Mouse (Mus musculus) stomach, embryonic 14.5 days (tissue): ENCODE measurements around the gene Gm8773. TPM values are rescaled to one million over a fixed set of nuclear protein-coding genes. Genes with fewer than 3 reads are reported as not detected.

Experiments
- ATAC-seq: fragments of 200-750 bp; cut with Nextera tagmentation; 2 replicates; pipeline ENCODE4 v1.8.0; 2017; ENCODE audit warnings: low read depth, moderate TSS enrichment; ENCODE audit not compliant: insufficient number of reproducible peaks, insufficient read depth, low FRiP score
- H3K27ac ChIP-seq: fragments of 300-500 bp; sonication (generic); 2 replicates; pipeline ENCODE4 v1.5.1; 2014; ENCODE audit warnings: mild to moderate bottlenecking, low read length, moderate library complexity, mixed read lengths
- H3K27me3 ChIP-seq: fragments of 300-500 bp; sonication (generic); 2 replicates; pipeline ENCODE4 v1.6.1; 2014; ENCODE audit warnings: low read length, control low read depth, mixed read lengths; ENCODE audit not compliant: control insufficient read depth, insufficient read depth
- H3K36me3 ChIP-seq: fragments of 300-500 bp; sonication (generic); 2 replicates; pipeline ENCODE4 v1.6.1; 2014; ENCODE audit warnings: mild to moderate bottlenecking, control low read depth, low read length, moderate library complexity, mixed read lengths; ENCODE audit not compliant: control insufficient read depth, insufficient read depth
- H3K4me1 ChIP-seq: fragments of 300-500 bp; sonication (generic); 2 replicates; pipeline ENCODE4 v1.6.1; 2014; ENCODE audit warnings: low read length, control low read depth, mixed read lengths; ENCODE audit not compliant: control insufficient read depth, insufficient read depth
- H3K4me2 ChIP-seq: fragments of 300-500 bp; sonication (generic); replicated peaks from 2 replicates; pipeline ENCODE4 v1.6.1; 2014; ENCODE audit warnings: low read depth, low read length, control low read depth
- H3K4me3 ChIP-seq: fragments of 300-500 bp; sonication (generic); 2 replicates; pipeline ENCODE4 v1.5.1; 2014; ENCODE audit warnings: low read depth, low read length, control low read depth
- H3K9ac ChIP-seq: fragments of 300-500 bp; sonication (generic); replicated peaks from 2 replicates; pipeline ENCODE4 v1.6.1; 2014; ENCODE audit warnings: low read depth, mild to moderate bottlenecking, control low read depth, low read length, moderate library complexity, mixed read lengths
- H3K9me3 ChIP-seq: fragments of 300-500 bp; sonication (generic); 2 replicates; pipeline ENCODE4 v1.6.1; 2016; ENCODE audit warnings: low read depth, low read length, control low read depth; ENCODE audit not compliant: control insufficient read depth
- WGBS: fragments of 180-500 bp; shearing (Covaris S2); extraction: QIAGEN DNeasy Blood & Tissue Kit; methylation state at CpG from one replicate; pipeline ENCODE4 v1.1.7; 2014; 5-methylcytosine and 5-hydroxymethylcytosine counted together
- polyA plus RNA-seq: library from polyadenylated mRNA; unstranded; fragments of >200 nt; fragmentation: Nextera tagmentation; extraction: Ambion mirVana; gene quantifications from 2 replicates; pipeline ENCODE4 v1.2.1, GENCODE M21; 2014

The Gm8773 gene
- polyA plus RNA-seq, result 1.6 and 2.1 TPM in 2 replicates

DNA sequence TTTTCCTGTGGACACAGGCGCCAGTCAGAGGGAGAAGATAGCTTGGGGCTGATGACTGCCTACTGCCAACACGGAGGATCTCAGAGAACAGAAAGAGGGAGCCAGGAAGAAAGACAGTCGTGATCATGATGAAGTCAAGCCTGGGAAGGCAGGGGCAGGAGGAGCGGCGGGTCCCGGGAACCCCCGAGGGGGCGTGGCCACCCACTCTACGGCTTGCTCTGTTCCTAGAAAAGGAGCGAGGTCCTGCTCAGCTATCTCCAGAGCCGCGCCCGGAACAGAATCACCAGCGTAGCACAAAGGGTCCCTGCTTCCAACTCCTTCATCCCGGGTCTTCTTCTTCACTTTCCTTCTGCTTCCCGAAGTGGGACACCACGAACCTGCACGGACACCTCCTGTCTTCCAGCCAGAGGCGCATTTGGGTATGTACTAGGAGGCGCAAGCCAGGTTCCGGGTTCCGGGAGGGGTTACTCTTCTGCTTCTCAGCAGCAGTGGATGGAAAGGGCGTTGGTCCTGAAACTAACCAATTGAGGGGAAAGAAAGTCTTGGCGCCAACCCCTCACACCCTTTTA, at the start of gene Gm8773:
TSS of gene Gm8773 (plus strand) at position 51 of the 569 bp plus-strand sequence.
- no peaks in the 10 kb centered on the region for H3K36me3 ChIP-seq
- 1% methylated on average over 24 of the region's 24 CpGs for WGBS
- no peaks in the 10 kb centered on the region for H3K27me3 ChIP-seq
- no peak within 1 kb of the TSS for H3K9ac ChIP-seq
- H3K4me3 ChIP-seq, result peak within 1 kb of the TSS; percentile 43
- H3K4me1 ChIP-seq, result no peaks in the 10 kb centered on the region
- peak; percentile 74; the same call in 1 of the 2 replicates for ATAC-seq
- no peak within 1 kb of the TSS for H3K27ac ChIP-seq
- H3K4me2 ChIP-seq, result peak within 1 kb of the TSS; percentile 72
- H3K9me3 ChIP-seq, result no peaks in the 10 kb centered on the region

DNA sequence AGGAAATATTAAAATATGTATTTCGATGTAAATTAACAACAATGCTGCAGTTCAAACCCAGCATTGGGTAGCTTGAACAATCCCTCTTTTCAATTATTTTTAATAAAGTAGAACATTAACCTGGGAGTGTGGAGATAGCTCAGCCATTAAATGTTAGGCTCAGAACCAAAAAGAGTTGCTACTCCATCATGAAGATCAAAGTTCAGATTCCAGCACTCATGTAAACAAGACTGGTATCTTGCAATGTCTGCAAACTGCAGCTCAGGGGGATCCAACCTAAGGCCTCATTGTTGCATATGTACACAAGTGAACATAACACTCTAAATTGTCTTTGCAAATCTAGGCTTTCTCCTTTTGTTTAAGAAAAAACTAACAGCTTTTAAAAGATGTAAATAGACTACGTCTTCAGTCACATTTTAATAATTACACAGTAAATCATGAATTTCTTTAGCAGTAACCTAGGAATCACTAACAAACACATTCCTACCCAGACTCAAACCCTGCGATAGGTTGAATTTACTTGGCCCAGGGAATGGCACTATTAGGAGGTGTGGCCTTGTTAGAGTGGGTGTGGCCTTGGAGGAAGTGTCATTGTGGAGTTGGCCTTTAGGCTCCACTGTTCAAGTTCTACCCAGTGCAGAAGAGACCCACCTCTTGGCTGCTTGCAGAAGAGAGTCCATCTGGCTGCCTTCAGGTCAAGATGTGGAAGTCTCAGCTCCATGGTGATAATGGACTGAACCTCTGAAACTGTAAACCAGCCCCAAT, 39.8 kb upstream of the Gm8773 start:
- no peak for ATAC-seq
- H3K4me3 ChIP-seq, result no peak overlapping the region
- no peak overlapping the region for H3K27ac ChIP-seq
- no peak overlapping the region for H3K4me2 ChIP-seq
- no peaks in the 10 kb centered on the region for H3K4me1 ChIP-seq
- WGBS, result 77% methylated on average over 3 of the region's 3 CpGs
- H3K9me3 ChIP-seq, result no peaks in the 10 kb centered on the region
- no peaks in the 10 kb centered on the region for H3K36me3 ChIP-seq
- no peaks in the 10 kb centered on the region for H3K27me3 ChIP-seq
- H3K9ac ChIP-seq, result no peak overlapping the region

DNA sequence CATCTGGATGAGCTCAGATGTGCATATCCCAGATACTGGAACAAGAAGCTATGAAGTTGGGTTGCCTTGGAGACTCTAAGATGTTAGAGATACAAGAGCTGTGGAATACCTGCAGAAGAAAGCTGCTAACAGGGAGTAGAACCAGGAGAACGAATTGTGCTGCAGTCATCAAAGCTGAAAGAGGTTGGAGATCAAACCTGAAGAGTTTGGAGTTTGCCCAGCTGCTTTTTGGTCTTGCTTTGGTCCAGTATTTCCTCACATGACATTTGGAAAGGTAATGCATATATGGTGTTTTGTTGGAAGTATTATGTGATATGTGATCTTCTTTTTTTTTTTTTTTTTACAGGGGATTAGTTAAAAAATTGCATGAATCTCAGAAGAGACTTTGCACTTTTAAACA, 37.5 kb upstream of the Gm8773 start:
- Histone ChIP-seq H3K27me3 (no peaks in the 10 kb centered on the region), H3K9me3 (no peaks in the 10 kb centered on the region), H3K4me3 (no peak overlapping the region), H3K9ac (no peak overlapping the region), H3K27ac (no peak overlapping the region), H3K4me1 (no peaks in the 10 kb centered on the region), H3K4me2 (no peak overlapping the region), H3K36me3 (peaks cover 7% of the 10 kb centered on the region; the same call in 1 of the 2 replicates)
- ATAC-seq, result no peak
- 87% methylated on average over 1 of the region's 1 CpGs for WGBS

DNA sequence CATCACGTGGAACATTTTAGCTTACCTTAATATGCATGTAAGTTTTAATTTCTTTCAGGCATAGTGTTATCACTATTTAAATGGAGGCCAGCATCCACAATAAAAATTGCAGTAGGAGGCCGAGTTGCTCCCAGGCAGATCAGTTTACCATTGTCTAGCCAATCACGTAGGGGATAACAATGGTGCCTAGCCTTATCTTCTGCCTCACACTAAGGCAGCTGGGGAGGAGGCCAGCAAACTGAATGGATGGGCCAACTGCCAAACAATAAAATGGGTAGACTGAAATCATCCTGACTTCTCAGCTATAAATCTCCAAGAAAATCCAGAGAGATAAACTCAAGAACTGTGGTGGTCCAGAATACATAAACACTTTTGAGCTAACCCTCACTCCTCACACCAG, 33.8 kb upstream of the Gm8773 start:
- no peak overlapping the region for H3K4me2 ChIP-seq
- WGBS, result 72% methylated on average over 3 of the region's 3 CpGs
- no peak overlapping the region for H3K27ac ChIP-seq
- peaks cover 31% of the 10 kb centered on the region for H3K36me3 ChIP-seq
- no peaks in the 10 kb centered on the region for H3K9me3 ChIP-seq
- no peak for ATAC-seq
- H3K4me3 ChIP-seq, result no peak overlapping the region
- no peak overlapping the region for H3K9ac ChIP-seq
- H3K4me1 ChIP-seq, result no peaks in the 10 kb centered on the region
- H3K27me3 ChIP-seq, result no peaks in the 10 kb centered on the region

DNA sequence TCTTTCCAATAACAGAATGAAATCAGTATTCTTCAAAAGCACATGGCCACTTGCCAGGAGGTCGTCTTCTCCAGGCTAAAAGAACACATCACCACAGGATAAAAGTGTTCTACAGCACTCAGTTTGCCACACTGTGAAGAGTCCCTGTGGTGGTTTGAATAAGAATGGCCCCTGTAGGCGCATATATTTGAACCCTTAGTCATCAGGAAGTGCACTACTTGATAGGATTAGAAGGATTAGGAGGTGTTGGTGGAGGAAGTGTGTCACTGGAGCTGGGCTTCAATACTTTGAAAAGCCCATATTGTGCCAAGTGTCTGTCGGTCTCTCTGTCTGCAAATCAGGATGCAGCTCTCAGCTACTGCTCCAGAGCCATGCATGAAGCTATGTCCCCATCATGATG, 33.2 kb upstream of the Gm8773 start:
- no peak overlapping the region for H3K27ac ChIP-seq
- H3K4me1 ChIP-seq, result no peaks in the 10 kb centered on the region
- peaks cover 31% of the 10 kb centered on the region for H3K36me3 ChIP-seq
- H3K4me3 ChIP-seq, result no peak overlapping the region
- no peaks in the 10 kb centered on the region for H3K9me3 ChIP-seq
- H3K4me2 ChIP-seq, result no peak overlapping the region
- H3K9ac ChIP-seq, result no peak overlapping the region
- no peak for ATAC-seq
- no peaks in the 10 kb centered on the region for H3K27me3 ChIP-seq
- 69% methylated on average over 3 of the region's 3 CpGs for WGBS

DNA sequence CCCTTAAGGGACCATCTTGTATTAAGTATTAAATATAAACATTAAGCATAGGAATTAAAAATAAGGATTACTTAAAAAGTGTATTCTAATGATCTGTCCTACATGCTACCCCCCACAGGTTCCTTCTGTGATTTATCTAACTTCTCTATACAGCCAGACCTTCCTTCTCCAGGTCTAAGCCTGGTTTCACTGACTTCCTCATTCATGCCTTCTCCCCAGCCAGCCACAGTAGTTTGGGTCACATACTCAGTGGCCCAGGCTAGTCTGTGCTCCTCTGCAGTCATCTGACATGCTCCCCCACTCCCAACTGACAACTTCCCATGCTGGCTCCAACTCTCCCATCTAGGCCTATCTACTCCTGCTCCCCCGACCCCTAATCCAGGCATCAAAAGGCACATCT, 22.5 kb upstream of the Gm8773 start:
- 86% methylated on average over 1 of the region's 1 CpGs for WGBS
- Histone ChIP-seq H3K9ac (no peak overlapping the region), H3K27ac (no peak overlapping the region), H3K36me3 (peaks cover 23% of the 10 kb centered on the region), H3K27me3 (no peaks in the 10 kb centered on the region), H3K4me1 (no peaks in the 10 kb centered on the region), H3K9me3 (no peaks in the 10 kb centered on the region), H3K4me2 (no peak overlapping the region), H3K4me3 (no peak overlapping the region)
- no peak for ATAC-seq

DNA sequence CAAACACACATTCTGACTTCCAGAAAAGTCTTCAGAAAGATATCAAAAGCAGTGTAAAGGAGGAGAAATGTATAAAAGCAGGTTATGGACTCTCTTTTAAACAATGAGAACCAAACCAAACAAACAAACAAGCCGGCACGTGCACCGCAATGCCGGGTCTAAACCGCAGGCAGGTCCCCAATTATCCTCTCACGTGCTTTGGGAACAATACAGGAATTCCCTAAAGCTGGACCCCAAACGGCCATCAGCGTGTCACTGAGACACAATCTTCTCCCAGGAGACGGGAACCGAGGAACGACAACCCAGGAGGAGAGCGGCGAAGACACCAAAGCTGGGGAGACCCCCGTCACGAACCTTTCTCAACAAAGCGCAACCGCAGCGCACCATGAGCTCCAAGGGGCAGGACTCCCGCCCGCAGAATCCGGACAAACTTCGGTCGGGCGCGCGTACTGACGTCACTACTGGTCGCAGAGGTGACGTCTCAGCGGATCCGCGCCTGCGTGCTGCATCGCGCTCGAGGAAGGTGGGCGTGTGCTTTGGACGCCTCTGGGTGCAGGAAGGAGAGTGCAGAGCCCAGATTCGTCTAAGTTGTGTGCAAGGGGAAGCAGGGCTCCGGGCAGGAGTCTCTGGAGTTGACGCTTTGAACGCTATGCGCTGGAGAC, 14.4 kb upstream of the Gm8773 start, which contains the start of gene Gtpbp10:
TSS of gene Gtpbp10 (minus strand) at position 460 of the 662 bp plus-strand sequence.
- H3K36me3 ChIP-seq, result peaks cover 5% of the 10 kb centered on the region; the same call in 1 of the 2 replicates
- H3K9me3 ChIP-seq, result no peaks in the 10 kb centered on the region
- peak within 1 kb of the TSS; percentile 57 for H3K4me2 ChIP-seq
- under 1% methylated on average over 43 of the region's 43 CpGs for WGBS
- H3K9ac ChIP-seq, result peak within 1 kb of the TSS; percentile 61
- peak within 1 kb of the TSS; percentile 59; the same call in 1 of the 2 replicates for H3K27ac ChIP-seq
- peak within 1 kb of the TSS; percentile 75 for H3K4me3 ChIP-seq
- 0 out of 2 replicates have a peak, but pooled peaks cover 4% of the 10 kb centered on the region for H3K4me1 ChIP-seq
- no peaks in the 10 kb centered on the region for H3K27me3 ChIP-seq
- peak; percentile 100 for ATAC-seq

DNA sequence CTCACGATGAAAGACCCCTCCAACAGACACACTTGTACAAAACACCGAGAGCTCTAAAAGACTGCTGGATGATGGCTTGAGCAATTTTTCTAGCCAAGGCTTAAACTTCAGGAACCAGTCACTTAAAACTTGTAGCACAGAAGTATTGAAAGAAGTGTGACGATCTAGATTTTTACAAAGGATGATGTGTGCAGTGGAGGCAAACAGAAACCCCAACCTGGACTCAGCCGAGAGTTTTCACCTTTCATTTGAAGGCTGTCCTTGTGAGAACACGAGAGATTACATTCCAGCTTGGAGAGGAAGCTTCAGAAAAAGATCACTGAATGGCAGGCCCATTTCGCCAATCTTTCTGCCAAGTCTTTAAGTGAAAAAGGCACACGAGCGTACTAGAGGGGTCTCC, 13.8 kb upstream of the Gm8773 start:
- Histone ChIP-seq H3K27ac (no peak overlapping the region; the same call in 1 of the 2 replicates), H3K36me3 (no peaks in the 10 kb centered on the region; the same call in 1 of the 2 replicates), H3K4me1 (0 out of 2 replicates have a peak, but pooled peaks cover 4% of the 10 kb centered on the region), H3K27me3 (no peaks in the 10 kb centered on the region), H3K9ac (peak overlapping the region; percentile 61), H3K9me3 (no peaks in the 10 kb centered on the region), H3K4me2 (peak overlapping the region; percentile 43), H3K4me3 (peak overlapping the region; percentile 75)
- WGBS, result 38% methylated on average over 8 of the region's 8 CpGs
- no peak; the same call in 1 of the 2 replicates for ATAC-seq
